Mouse (Mus musculus) liver, postnatal 0 days (tissue): ENCODE results near the gene Tbc1d22a.

Experiments
- CTCF ChIP-seq: sonication (generic); IDR thresholded peaks from 2 replicates; pipeline ENCODE4 v1.5.1; 2016; ENCODE audit warnings: antibody characterized with exemption, low read depth
- EP300 ChIP-seq: IDR thresholded peaks from 2 replicates; pipeline ENCODE4 v1.6.1; 2016; ENCODE audit warnings: antibody characterized with exemption, low read depth, mild to moderate bottlenecking

- TF ChIP-seq EP300 (no peak), CTCF (no peak)
These were observed 171.2 kb downstream of the Tbc1d22a start for GRCm38 (mm10) chr15:86385436-86385835.
